Mouse (Mus musculus) mouse embryonic stem cell (cell line): ENCODE measurements at regions not wholly inside any gene's neighbourhood (a gene's known extent, or its start where the extent isn't known, plus 50 kb on each side); places are given as distances from the start of the nearest gene placed in this dataset.

Source experiments
- in situ Hi-C, 2 experiments: fragments of 300-500 bp; cut with MboI; formaldehyde crosslinking; loops; 1 replicate in 1 of 2; 3 replicates in 1 of 2; pipeline ENCODE4 v1.14.3; 2019 to 2020; ENCODE audit warnings: low sequenced_read_pairs in 2 of 2, low pct_unique_long_range_greater_than_20kb in 1 of 2, mixed read lengths in 1 of 2; ENCODE audit not compliant: unreplicated experiment in 1 of 2

DNA sequence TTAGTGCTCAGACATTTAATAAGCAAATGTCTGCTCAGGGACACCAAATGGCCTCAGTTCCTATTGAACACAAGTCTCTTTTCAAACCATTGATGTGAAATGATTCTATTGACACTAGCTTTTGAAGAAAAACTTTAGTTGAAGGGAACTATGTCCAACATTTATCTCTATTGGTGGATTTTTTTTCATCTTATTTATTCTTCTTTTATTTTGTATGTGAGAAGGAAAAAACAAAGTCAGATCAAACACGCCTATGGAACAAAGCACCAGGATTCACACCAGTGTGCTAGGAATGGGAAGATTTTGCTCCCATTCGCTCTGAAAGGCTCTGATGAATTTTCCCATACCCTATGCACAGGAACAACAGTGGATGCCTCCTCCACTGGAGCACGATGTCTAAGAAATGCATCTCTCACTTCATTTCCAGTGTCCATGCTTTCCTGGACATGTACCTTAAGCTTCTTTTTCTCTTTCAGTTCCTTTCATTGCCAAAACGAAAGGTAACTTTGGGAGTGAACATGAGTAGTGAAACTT is 416.4 kb downstream of the Tmem161b start:
- in situ Hi-C loops = no loop called here

GRCm38 (mm10) chr13:84639087-84640022 is 417.3 kb downstream of the Tmem161b start:
- in situ Hi-C loops = no loop called here

GRCm38 (mm10) chr13:84644024-84644423 is 421.9 kb downstream of the Tmem161b start:
- in situ Hi-C loops = no loop called here

- in situ Hi-C loops = no loop called here
These were observed 424.8 kb downstream of the Tmem161b start for GRCm38 (mm10) chr13:84646899-84647298.

- in situ Hi-C loops = no loop called here
These were observed 426.0 kb downstream of the Tmem161b start for GRCm38 (mm10) chr13:84648056-84648455.

GRCm38 (mm10) chr13:84663967-84664366 is 441.9 kb downstream of the Tmem161b start:
- in situ Hi-C loops = no loop called here

GRCm38 (mm10) chr13:84680971-84681370 is 458.9 kb downstream of the Tmem161b start:
- in situ Hi-C loops = no loop called here

DNA sequence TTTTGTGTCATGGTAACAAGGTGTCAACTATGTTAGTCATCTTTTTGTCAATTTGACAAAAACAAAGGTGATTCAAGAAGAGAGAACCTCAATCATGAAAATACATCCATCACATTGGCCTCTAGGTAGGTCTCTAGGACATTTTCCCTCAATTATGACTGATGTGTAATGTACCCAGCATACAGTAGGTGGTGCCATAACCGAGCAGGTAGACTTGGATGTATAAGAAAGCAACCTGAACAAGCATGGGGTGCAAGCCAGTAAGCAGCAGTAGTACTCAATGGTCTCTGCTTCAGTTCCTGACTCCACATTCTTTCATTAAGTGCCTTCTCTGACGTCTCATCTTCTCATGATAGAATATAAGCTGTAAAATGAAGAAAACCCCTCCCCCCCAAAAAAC is 463.8 kb downstream of the Tmem161b start:
- in situ Hi-C loops = no loop called here

- in situ Hi-C loops = no loop called here
These were observed 471.4 kb downstream of the Tmem161b start for GRCm38 (mm10) chr13:84693462-84693861.

GRCm38 (mm10) chr13:84698472-84699080 is 476.5 kb downstream of the Tmem161b start:
- in situ Hi-C loops = no loop called here

DNA sequence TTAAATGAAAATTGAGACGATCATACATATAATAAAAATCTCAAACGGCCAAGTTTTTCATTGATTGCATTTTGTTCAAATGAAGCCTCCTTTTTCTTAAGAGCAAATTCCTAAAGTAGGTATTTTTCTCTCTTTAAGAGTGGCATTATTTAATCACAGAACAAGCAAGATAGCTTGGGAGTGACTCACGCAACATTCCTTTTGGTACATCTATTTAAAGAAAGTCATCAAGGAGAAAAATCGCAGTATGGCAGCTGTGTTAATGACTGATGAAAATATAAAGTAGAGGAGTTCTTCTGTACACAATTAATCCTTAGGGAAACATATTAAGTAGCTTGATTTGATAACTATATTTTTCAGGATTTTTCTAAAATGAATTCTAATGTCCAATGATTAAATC is 448.0 kb upstream of the Ccnh start:
- in situ Hi-C loops = no loop called here

- in situ Hi-C loops = no loop called here
These were observed 440.9 kb upstream of the Ccnh start for GRCm38 (mm10) chr13:84748331-84748730.

DNA sequence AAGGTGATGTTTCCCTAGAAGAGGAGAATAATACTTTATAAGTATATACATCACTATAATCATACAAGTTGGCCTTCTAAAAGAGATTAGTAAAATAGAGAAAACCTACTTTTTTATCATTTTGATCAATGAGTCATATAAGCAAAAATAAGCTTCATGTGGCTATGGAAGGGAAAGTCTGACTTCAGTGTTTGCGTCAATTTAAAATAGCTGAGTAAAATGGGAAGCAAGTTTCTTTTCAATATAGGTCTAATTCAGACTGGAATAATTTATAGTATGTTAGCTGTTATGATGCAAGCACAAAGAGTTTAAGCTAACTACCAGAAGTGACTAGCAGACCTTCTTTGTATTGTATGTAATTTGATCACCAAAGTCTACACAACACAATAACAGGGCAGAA is 440.0 kb upstream of the Ccnh start:
- in situ Hi-C loops = no loop called here

DNA sequence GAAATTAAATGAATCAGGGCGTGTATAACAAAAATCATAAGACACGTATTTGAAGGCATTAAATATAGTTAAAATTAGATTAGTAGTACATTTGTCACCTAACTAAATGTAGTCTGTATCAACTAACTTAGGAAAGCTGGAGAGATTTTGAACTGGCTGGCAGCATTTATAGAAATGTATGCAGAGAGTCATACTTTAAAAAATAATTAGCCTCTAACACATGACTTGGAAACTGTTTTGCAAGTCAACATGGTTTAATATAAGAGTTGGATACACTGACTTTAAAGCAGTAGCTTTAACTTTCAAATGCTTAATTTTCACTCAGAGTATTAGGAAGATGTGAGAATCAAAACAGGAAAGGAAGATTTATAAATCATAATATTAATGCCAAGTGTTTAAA is 439.1 kb upstream of the Ccnh start:
- in situ Hi-C loops = loop anchor here (25.0 kb wide), 1 partner anchor 1038 kb away; no protein-coding TSS in a partner anchor

DNA sequence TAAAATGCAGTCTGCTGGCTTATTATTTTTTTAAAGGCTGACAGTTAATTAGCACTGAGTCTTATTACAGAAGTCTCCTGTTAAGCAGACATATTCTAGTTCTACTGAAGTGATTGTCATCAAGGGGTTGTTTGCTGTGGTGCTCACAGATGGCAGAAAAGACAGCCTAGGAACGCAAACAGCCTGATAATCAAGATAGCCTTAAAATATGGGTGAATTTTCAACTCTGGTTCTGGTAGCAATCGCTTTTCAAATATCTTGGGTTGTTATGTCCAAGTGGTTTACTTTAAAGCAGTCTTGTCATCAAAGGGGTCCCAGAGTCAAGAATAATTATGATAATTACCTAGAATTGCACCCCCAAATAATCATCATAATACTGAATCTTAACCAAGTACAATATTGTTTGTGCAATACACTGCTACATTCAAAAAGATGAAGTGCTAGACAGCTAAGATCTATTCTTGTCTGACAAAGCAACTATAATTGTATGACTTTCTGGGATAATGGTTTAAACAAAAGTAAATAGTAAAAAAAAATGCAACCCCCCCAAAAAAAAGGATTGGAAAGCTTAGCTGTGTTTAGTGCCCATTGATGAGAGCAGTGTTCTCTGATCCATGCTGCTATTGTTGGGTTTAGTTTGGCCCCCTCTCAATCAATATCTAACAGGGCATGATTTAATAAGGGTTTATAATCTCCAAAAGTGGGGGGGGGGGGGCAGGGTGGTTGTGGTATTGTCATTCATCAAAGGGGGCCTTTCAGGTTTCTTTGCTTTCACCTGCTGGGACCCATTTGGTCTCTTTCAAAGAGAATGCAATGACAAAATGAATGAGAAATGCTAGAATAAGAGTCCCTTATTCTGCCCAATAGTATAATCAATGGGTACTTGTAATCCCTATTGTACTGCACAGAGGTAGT is 437.4 kb upstream of the Ccnh start:
- in situ Hi-C loops = loop anchor here (25.0 kb wide), 1 partner anchor 1040 kb away; no protein-coding TSS in a partner anchor

DNA sequence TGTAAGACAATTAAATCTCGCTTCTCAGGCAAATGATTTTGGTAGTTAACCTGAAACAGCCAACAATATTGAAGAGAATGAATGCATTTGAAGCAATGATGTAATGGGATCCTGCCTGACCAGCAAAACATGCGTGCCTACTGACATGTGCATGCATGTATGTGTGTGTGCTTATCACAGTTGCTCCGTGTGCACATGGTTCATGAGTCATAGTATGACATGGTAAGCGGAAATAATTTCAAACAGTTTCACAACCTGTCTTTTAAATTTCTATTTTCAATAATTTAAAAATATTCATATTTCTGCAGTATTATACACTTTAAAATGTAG is 436.8 kb upstream of the Ccnh start:
- in situ Hi-C loops = loop anchor here (25.0 kb wide), 1 partner anchor 1040 kb away; no protein-coding TSS in a partner anchor

DNA sequence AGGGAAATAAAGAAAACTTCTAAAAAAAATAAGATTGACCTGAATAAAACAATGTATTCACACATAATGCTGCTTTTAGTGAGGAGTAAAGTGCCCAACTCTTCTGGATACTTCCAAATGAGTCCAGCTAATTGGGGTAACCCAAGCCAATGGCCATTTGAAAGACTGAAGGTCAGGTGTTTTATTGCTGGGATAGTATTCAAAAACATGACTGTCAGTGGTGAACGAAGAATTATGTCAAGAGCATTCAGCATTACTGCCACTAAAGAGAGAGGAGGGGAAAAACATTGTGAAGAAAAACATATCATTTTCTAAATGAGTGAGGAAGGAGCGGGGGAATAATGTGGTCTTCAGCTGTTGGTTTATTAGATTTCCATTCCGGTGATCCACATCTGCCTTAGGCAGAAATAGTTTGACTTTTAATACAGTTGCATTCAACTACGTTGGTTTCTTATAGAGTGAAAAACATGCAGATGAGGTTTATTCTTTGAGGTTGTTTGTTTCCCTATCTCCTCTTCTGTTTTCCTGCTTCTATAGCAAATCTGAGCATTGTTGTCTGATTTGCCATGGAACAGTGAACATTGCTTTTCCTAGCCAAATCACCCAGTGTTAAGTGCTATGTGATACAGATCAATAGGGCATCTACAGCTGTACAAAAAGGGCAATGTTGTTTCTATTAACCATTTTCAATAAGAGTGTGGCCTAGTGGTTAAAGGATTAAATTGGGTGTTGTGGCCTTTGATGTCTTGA is 435.3 kb upstream of the Ccnh start:
- in situ Hi-C loops = loop anchor here (25.0 kb wide), 1 partner anchor 1042 kb away; no protein-coding TSS in a partner anchor
